Mouse (Mus musculus) lung, adult 2 months (tissue): ENCODE results near the gene Npw.

Experiments
- CTCF ChIP-seq: fragments of 200-500 bp; IDR thresholded peaks from 2 replicates; pipeline ENCODE4 v1.5.1; 2011; ENCODE audit warnings: mild to moderate bottlenecking, low read length, control low read depth; ENCODE audit not compliant: insufficient read depth
- POLR2A ChIP-seq: fragments of 200-500 bp; IDR thresholded peaks from 2 replicates; pipeline ENCODE4 v1.6.1; 2011; ENCODE audit warnings: low read depth, mild to moderate bottlenecking, control low read depth, low read length, borderline replicate concordance; ENCODE audit errors: extremely low read depth

GRCm38 (mm10) chr17:24638840-24639239 is 19.4 kb downstream of the Npw start:
- TF ChIP-seq CTCF = no peak
- no peak for TF ChIP-seq POLR2A
